Mouse (Mus musculus) kidney, embryonic 16.5 days (tissue): ENCODE results near the gene Gm19426. TPM values are rescaled to one million over a fixed set of nuclear protein-coding genes. Genes with fewer than 3 reads are reported as not detected.
A peak's percentile ranks its signal among the peaks of the same experiment; 100 is the strongest.

Experiments
- ATAC-seq: fragments of 200-750 bp; cut with Nextera tagmentation; 2 replicates; pipeline ENCODE4 v1.8.0; 2017; ENCODE audit warnings: moderate TSS enrichment; ENCODE audit not compliant: low FRiP score, low TSS enrichment
- H3K27ac ChIP-seq: fragments of 300-500 bp; sonication (generic); 2 replicates; pipeline ENCODE4 v1.5.1; 2014; ENCODE audit warnings: low read length
- H3K27me3 ChIP-seq: fragments of 300-500 bp; sonication (generic); 2 replicates; pipeline ENCODE4 v1.6.1; 2014; ENCODE audit warnings: low read length, control low read depth, mixed read lengths; ENCODE audit not compliant: insufficient read depth
- H3K36me3 ChIP-seq: fragments of 300-500 bp; sonication (generic); 2 replicates; pipeline ENCODE4 v1.6.1; 2014; ENCODE audit warnings: low read length, control low read depth, mixed read lengths; ENCODE audit not compliant: insufficient read depth
- H3K4me1 ChIP-seq: fragments of 300-500 bp; sonication (generic); 2 replicates; pipeline ENCODE4 v1.6.1; 2014; ENCODE audit warnings: low read length, control low read depth, mixed read lengths; ENCODE audit not compliant: insufficient read depth
- H3K4me2 ChIP-seq: fragments of 300-500 bp; sonication (generic); replicated peaks from 2 replicates; pipeline ENCODE4 v1.6.1; 2014; ENCODE audit warnings: low read depth, low read length
- H3K4me3 ChIP-seq: fragments of 300-500 bp; sonication (generic); 2 replicates; pipeline ENCODE4 v1.5.1; 2014; ENCODE audit warnings: mild to moderate bottlenecking, low read length
- H3K9ac ChIP-seq: fragments of 300-500 bp; sonication (generic); replicated peaks from 2 replicates; pipeline ENCODE4 v1.6.1; 2014; ENCODE audit warnings: low read length
- H3K9me3 ChIP-seq: fragments of 300-500 bp; sonication (generic); 2 replicates; pipeline ENCODE4 v1.6.1; 2016; ENCODE audit warnings: low read length, control low read depth
- WGBS: fragments of 180-500 bp; shearing (Covaris S2); extraction: QIAGEN DNeasy Blood & Tissue Kit; methylation state at CpG from one replicate; pipeline ENCODE4 v1.1.7; 2014; 5-methylcytosine and 5-hydroxymethylcytosine counted together
- polyA plus RNA-seq: library from polyadenylated mRNA; unstranded; fragments of >200 nt; fragmentation: Nextera tagmentation; extraction: Ambion mirVana; gene quantifications from 2 replicates; pipeline ENCODE4 v1.2.1, GENCODE M21; 2015

Gene Gm19426
- polyA plus RNA-seq, 1 experiment from 2014 or later: 10.9 TPM

DNA sequence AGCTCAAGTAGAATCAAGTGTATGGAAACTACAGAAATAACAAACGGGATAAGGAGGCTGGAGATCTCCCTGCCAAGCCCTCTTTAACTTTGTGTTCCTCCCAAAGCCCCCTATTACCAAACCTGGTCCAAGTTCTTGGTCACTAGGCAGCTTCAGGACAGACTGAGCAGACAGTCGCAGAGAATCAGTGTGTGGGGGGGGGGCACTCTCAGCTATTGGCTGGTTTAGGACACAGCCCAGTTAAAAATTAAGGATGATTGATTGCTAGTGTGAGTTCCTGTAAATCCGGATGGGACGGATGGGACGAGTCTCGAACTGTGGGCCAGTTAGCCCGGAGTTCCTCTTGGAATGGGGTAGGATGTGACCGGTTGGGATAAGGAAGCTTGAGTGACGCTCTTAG is 31.8 kb upstream of the Gm19426 start, which contains the start of gene Serping1:
Gene Serping1, minus strand, starts transcription at position 204 of the 400 bp plus-strand sequence.
- Histone ChIP-seq H3K4me2 (peak within 1 kb of the TSS; percentile 65), H3K4me1 (peaks cover 13% of the 10 kb centered on the region), H3K4me3 (peak within 1 kb of the TSS; percentile 49), H3K9ac (peak within 1 kb of the TSS; percentile 72), H3K9me3 (no peaks in the 10 kb centered on the region), H3K27me3 (no peaks in the 10 kb centered on the region), H3K36me3 (no peaks in the 10 kb centered on the region), H3K27ac (peak within 1 kb of the TSS; percentile 81)
- ATAC-seq: peak; percentile 71
- WGBS: 42% methylated on average over 9 of the region's 9 CpGs

DNA sequence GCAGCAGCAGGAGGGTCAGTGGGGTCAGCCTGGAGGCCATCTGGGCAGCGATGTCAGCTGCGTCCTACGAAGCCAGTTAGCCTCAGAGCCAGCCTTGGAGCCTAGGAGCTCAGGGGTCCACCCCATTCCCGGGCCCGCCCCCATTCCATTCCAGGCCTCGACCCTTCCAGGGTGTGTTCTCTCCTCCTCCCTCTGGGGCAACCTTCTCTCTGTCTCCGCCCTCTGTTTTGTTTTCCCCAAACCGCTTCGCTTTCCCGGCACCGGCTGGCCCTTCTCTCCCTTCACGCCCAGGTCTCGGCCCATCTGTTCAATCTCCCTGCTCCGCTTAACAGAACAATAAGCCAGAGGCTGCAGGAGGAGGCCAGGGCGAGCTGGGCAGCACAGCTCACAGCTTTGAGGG is 31.3 kb upstream of the Gm19426 start:
- Histone ChIP-seq H3K4me3 (peak overlapping the region; percentile 49), H3K4me1 (peaks cover 13% of the 10 kb centered on the region), H3K4me2 (peak overlapping the region; percentile 65), H3K9me3 (no peaks in the 10 kb centered on the region), H3K9ac (peak overlapping the region; percentile 72), H3K36me3 (no peaks in the 10 kb centered on the region; the same call in 1 of the 2 replicates), H3K27ac (peak overlapping the region; percentile 81), H3K27me3 (no peaks in the 10 kb centered on the region)
- ATAC-seq: peak; percentile 97
- 2% methylated on average over 14 of the region's 15 CpGs for WGBS

DNA sequence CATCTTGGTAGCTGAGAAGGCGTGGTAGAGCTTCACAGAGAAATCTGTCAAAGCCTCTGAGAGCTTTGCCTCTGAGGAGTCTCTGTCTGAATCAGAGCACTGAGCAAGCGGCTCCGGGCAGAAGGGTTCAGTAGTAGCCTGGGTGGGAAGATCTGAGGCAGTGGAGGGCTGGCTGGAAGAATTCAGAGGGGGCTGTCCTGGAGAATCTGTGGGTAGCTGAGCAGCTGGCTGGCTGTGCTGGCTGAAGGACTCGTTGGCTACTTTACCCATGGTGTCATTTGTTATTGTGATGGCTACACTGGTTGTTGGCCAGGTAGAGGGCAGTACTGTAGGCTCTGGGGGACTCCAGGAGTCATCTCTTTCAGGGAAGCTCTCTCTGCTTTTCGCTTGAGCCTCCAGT is 29.7 kb upstream of the Gm19426 start:
- Histone ChIP-seq H3K27ac (no peak overlapping the region), H3K4me1 (peaks cover 13% of the 10 kb centered on the region), H3K4me2 (no peak overlapping the region), H3K36me3 (no peaks in the 10 kb centered on the region; the same call in 1 of the 2 replicates), H3K4me3 (no peak overlapping the region), H3K9ac (no peak overlapping the region), H3K27me3 (no peaks in the 10 kb centered on the region), H3K9me3 (no peaks in the 10 kb centered on the region)
- ATAC-seq: no peak
- WGBS: 76% methylated on average over 5 of the region's 5 CpGs

DNA sequence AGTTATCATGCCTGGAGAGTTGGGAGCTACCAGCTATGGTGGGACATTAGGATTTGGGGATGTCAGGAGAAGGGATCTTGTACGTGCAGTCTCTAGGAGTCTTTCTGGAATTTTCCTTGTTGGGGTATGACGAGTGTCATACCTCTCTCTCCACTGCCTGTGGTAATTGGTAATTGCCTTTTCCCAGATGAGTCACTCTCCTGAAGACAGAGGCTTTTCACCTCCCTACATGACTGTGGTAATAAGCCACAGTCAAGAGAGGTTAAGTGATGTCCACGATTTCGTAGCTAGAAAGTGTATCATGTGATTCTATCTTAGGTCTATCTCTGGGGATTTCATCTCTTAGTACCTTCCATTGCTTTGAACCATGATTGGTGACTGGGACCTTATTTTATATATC is 29.0 kb upstream of the Gm19426 start:
- H3K9me3 ChIP-seq: no peaks in the 10 kb centered on the region
- no peak overlapping the region for H3K4me3 ChIP-seq
- H3K27me3 ChIP-seq: no peaks in the 10 kb centered on the region
- no peaks in the 10 kb centered on the region; the same call in 1 of the 2 replicates for H3K36me3 ChIP-seq
- H3K4me2 ChIP-seq: no peak overlapping the region
- no peak for ATAC-seq
- 92% methylated on average over 4 of the region's 4 CpGs for WGBS
- no peak overlapping the region for H3K27ac ChIP-seq
- H3K9ac ChIP-seq: no peak overlapping the region
- peaks cover 13% of the 10 kb centered on the region for H3K4me1 ChIP-seq

DNA sequence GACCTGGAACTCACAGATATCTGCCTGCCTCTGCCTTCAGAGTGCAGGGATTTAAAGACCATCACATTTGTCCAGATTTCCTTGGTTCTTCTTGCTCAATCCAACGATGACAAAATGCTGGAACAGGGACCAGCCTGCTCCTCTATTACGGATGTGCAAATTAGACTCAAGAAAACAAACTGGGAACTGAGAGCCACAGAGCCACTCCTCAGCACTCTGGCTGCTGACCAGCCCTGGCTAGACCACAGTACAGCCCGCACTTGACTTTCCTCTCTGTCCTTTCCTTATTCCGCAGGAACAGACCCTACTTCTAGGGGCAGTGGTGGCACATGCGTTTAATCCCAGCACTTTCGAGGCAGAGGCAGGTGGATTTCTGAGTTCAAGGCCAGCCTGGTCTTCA is 27.0 kb upstream of the Gm19426 start:
- H3K27me3 ChIP-seq: no peaks in the 10 kb centered on the region
- H3K27ac ChIP-seq: no peak overlapping the region
- H3K36me3 ChIP-seq: no peaks in the 10 kb centered on the region; the same call in 1 of the 2 replicates
- H3K4me2 ChIP-seq: no peak overlapping the region
- no peaks in the 10 kb centered on the region for H3K9me3 ChIP-seq
- H3K4me1 ChIP-seq: peaks cover 12% of the 10 kb centered on the region
- WGBS: 77% methylated on average over 6 of the region's 6 CpGs
- no peak overlapping the region for H3K4me3 ChIP-seq
- no peak overlapping the region for H3K9ac ChIP-seq
- ATAC-seq: no peak

DNA sequence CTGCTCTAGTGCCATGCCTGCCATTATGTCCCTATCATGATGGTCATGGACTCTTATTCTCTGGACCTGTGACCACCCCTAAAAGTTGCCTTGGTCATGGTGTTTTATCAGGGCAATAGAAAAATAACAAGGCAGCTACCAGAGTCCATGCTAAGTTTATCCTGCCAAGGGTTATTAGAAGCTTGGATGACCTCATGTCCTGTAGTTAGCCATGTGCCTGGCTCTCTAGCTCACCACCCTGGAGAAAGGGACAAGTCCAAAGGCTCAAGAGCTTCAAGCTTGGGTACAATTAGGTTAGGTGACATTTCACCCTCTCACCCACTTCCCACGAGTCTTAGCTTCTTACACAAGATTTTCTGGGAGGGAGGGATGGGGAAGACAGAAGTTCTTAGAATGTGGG is 19.4 kb upstream of the Gm19426 start:
- H3K9ac ChIP-seq: no peak overlapping the region
- no peak overlapping the region for H3K27ac ChIP-seq
- no peaks in the 10 kb centered on the region for H3K36me3 ChIP-seq
- WGBS: 42% methylated on average over 1 of the region's 1 CpGs
- H3K4me2 ChIP-seq: no peak overlapping the region
- no peak for ATAC-seq
- no peaks in the 10 kb centered on the region for H3K27me3 ChIP-seq
- H3K4me1 ChIP-seq: no peaks in the 10 kb centered on the region
- no peak overlapping the region for H3K4me3 ChIP-seq
- H3K9me3 ChIP-seq: no peaks in the 10 kb centered on the region

DNA sequence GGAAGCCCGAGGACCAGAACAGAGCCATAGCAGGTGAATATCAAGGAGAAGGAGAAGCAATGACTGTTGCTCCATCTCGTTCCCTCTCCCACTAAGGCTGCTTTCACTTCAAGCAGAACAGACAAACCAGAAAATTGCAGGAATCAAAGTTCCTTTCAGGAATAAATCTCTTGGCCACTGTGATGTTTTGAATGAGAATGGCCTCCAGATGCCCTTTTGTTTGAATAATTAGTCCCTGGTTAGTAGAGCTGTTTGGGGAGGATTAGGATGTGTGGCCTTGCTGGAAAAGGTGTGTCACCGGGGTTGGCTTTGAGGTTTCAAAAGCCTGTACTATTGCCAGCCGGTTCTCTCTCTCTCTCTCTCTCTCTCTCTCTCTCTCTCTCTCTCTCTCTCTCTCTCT is 18.8 kb upstream of the Gm19426 start:
- WGBS: 54% methylated on average over 4 of the region's 4 CpGs
- H3K4me3 ChIP-seq: no peak overlapping the region
- no peak overlapping the region for H3K4me2 ChIP-seq
- no peaks in the 10 kb centered on the region for H3K27me3 ChIP-seq
- no peak for ATAC-seq
- no peaks in the 10 kb centered on the region for H3K36me3 ChIP-seq
- no peak overlapping the region for H3K27ac ChIP-seq
- no peaks in the 10 kb centered on the region for H3K9me3 ChIP-seq
- H3K9ac ChIP-seq: no peak overlapping the region
- H3K4me1 ChIP-seq: no peaks in the 10 kb centered on the region

DNA sequence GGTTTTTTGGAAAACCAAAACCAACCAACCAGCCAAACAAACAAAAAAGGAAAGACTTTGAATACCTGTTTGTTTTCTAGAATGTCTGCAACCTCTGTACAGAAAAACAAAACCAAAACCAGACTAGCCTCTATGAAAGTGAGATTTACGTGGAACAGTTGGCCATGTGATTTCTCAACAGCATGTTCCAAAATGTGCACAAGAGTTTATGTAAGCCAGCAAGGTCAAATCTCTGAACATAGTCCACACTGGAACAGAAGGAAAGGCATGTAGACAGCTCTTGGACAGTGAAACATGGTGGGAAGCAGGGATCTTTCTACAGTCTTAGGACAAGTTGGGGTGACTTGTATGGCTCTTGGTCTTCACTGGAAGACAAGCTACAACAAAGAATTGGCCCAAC is 18.4 kb upstream of the Gm19426 start:
- Histone ChIP-seq H3K9me3 (no peaks in the 10 kb centered on the region), H3K4me2 (no peak overlapping the region), H3K36me3 (no peaks in the 10 kb centered on the region), H3K4me1 (no peaks in the 10 kb centered on the region), H3K4me3 (no peak overlapping the region), H3K27ac (no peak overlapping the region), H3K27me3 (no peaks in the 10 kb centered on the region), H3K9ac (no peak overlapping the region)
- ATAC-seq: no peak
- WGBS: 73% methylated on average over 1 of the region's 1 CpGs

DNA sequence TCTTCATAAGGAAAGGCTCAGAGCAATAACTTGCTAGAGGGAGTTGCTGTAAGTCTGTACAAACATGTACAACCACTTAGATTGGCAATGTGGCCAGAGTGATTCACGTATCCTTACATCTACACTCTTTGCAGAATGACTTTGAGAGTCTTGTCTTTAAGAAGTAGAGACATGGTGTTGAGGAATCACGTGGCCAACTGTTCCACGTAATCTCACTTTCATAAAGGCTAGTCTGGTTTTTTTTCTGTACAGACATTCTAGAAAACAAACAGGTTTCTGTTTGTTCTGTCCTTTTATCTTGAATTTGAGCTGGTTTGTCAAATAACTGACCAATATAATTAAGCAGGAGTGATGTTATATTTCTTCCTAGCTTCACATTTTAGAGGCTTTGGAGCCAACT is 17.9 kb upstream of the Gm19426 start:
- Histone ChIP-seq H3K27me3 (no peaks in the 10 kb centered on the region), H3K36me3 (no peaks in the 10 kb centered on the region)
- WGBS: 81% methylated on average over 3 of the region's 3 CpGs

DNA sequence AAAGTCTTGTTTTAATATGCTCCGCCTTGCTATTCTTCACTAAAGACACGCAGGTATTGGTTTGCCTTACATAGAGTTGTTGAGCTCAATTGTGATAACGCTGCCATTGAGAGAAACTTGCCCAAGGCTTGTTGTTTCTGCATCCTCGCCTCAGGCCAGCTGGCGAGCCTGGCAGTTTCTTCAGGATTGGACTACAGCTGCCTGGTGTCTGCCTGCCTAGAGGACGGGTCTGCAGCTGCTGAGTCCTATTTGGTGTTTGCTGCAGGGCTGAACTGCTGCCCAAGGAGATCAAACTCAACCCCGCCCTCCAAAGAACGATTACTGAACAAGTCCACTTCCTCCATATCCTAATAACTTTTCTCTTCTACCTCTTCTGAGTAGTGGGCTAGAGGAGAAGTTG is 17.3 kb upstream of the Gm19426 start:
- no peaks in the 10 kb centered on the region for H3K9me3 ChIP-seq
- H3K4me1 ChIP-seq: no peaks in the 10 kb centered on the region
- 69% methylated on average over 8 of the region's 8 CpGs for WGBS
- no peak overlapping the region for H3K4me3 ChIP-seq
- H3K9ac ChIP-seq: no peak overlapping the region
- H3K27ac ChIP-seq: no peak overlapping the region
- no peak for ATAC-seq
- no peaks in the 10 kb centered on the region for H3K36me3 ChIP-seq
- no peaks in the 10 kb centered on the region for H3K27me3 ChIP-seq
- H3K4me2 ChIP-seq: no peak overlapping the region

More for the DNA sequence above, 17.9 kb upstream of the Gm19426 start:
- Histone ChIP-seq H3K9me3 (no peaks in the 10 kb centered on the region), H3K27ac (no peak overlapping the region), H3K4me2 (no peak overlapping the region), H3K9ac (no peak overlapping the region), H3K4me1 (no peaks in the 10 kb centered on the region), H3K4me3 (no peak overlapping the region)
- no peak for ATAC-seq
